Mouse (Mus musculus): ENCODE results near the gene Gna14. TPM values are rescaled to one million over a fixed set of nuclear protein-coding genes. Genes with fewer than 3 reads are reported as not detected.

Gna14 gene
- total and polyA plus RNA-seq, 3 experiments, result not detected

GRCm38 (mm10) chr19:16460292-16460691 is 24.7 kb downstream of the Gna14 start:
- no peak overlapping the region for H3K4me3 ChIP-seq (ENCODE audit: low read depth, low read length)
- TF ChIP-seq GATA2 (IDR thresholded peaks at IDR 0.05; ENCODE audit: borderline replicate concordance, low read depth, low read length) (no peak), GATA1 (IDR thresholded peaks at IDR 0.05; ENCODE audit: borderline replicate concordance, low read length) (no peak), CTCF (IDR thresholded peaks at IDR 0.05; ENCODE audit: low read depth, low read length) (no peak), TAL1 (conservative IDR thresholded peaks at IDR 0.05; ENCODE audit: low read depth, low read length) (no peak), POLR2AphosphoS5 (IDR thresholded peaks at IDR 0.05; ENCODE audit: insufficient replicate concordance, low read depth, low read length) (no peak)
- no peak for ATAC-seq (ENCODE audit: extremely low read depth, insufficient number of reproducible peaks, low FRiP score, poor library complexity, severe bottlenecking)
- H3K27me3 ChIP-seq (ENCODE audit: insufficient read depth, low read length), result no peaks in the 10 kb centered on the region
- H3K9me3 ChIP-seq (replicated peaks), result no peaks in the 10 kb centered on the region
- no peaks in the 10 kb centered on the region for H3K4me1 ChIP-seq (ENCODE audit: insufficient read depth, low read depth, low read length)
- H3K36me3 ChIP-seq (replicated peaks), result no peaks in the 10 kb centered on the region
- DNase-seq (ENCODE audit: low spot score), result no peak

- Histone ChIP-seq H3K27me3 (ENCODE audit: insufficient read depth, low read length) (no peaks in the 10 kb centered on the region), H3K36me3 (replicated peaks) (no peaks in the 10 kb centered on the region), H3K9me3 (replicated peaks) (no peaks in the 10 kb centered on the region), H3K4me1 (ENCODE audit: insufficient read depth, low read depth, low read length) (no peaks in the 10 kb centered on the region), H3K4me3 (ENCODE audit: low read depth, low read length) (no peak overlapping the region)
- ATAC-seq (ENCODE audit: extremely low read depth, insufficient number of reproducible peaks, low FRiP score, poor library complexity, severe bottlenecking) (no peak), DNase-seq (ENCODE audit: low spot score) (no peak)
- TF ChIP-seq CTCF (IDR thresholded peaks at IDR 0.05; ENCODE audit: low read depth, low read length) (no peak), GATA2 (IDR thresholded peaks at IDR 0.05; ENCODE audit: borderline replicate concordance, low read depth, low read length) (no peak), POLR2AphosphoS5 (IDR thresholded peaks at IDR 0.05; ENCODE audit: insufficient replicate concordance, low read depth, low read length) (no peak), GATA1 (IDR thresholded peaks at IDR 0.05; ENCODE audit: borderline replicate concordance, low read length) (no peak), TAL1 (conservative IDR thresholded peaks at IDR 0.05; ENCODE audit: low read depth, low read length) (no peak)
These were observed 25.3 kb downstream of the Gna14 start for GRCm38 (mm10) chr19:16460831-16461230.

- no peak for TF ChIP-seq TAL1 (conservative IDR thresholded peaks at IDR 0.05; ENCODE audit: low read depth, low read length)
- TF ChIP-seq POLR2AphosphoS5 (IDR thresholded peaks at IDR 0.05; ENCODE audit: insufficient replicate concordance, low read depth, low read length), result no peak
- TF ChIP-seq CTCF (IDR thresholded peaks at IDR 0.05; ENCODE audit: low read depth, low read length), result no peak
- no peak for TF ChIP-seq GATA1 (IDR thresholded peaks at IDR 0.05; ENCODE audit: borderline replicate concordance, low read length)
- TF ChIP-seq GATA2 (IDR thresholded peaks at IDR 0.05; ENCODE audit: borderline replicate concordance, low read depth, low read length), result no peak
- no peaks in the 10 kb centered on the region for H3K9me3 ChIP-seq (replicated peaks)
- H3K27me3 ChIP-seq (ENCODE audit: insufficient read depth, low read length), result no peaks in the 10 kb centered on the region
- ATAC-seq (ENCODE audit: extremely low read depth, insufficient number of reproducible peaks, low FRiP score, poor library complexity, severe bottlenecking) (no peak), DNase-seq (ENCODE audit: low spot score) (no peak)
- no peak overlapping the region for H3K4me3 ChIP-seq (ENCODE audit: low read depth, low read length)
- H3K36me3 ChIP-seq (replicated peaks), result no peaks in the 10 kb centered on the region
- H3K4me1 ChIP-seq (ENCODE audit: insufficient read depth, low read depth, low read length), result no peaks in the 10 kb centered on the region
These were observed 26.9 kb downstream of the Gna14 start for GRCm38 (mm10) chr19:16462461-16462860.

- Histone ChIP-seq H3K36me3 (replicated peaks) (no peaks in the 10 kb centered on the region), H3K9me3 (replicated peaks) (no peaks in the 10 kb centered on the region), H3K4me1 (ENCODE audit: insufficient read depth, low read depth, low read length) (no peaks in the 10 kb centered on the region), H3K27me3 (ENCODE audit: insufficient read depth, low read length) (no peaks in the 10 kb centered on the region), H3K4me3 (ENCODE audit: low read depth, low read length) (no peak overlapping the region)
- DNase-seq (ENCODE audit: low spot score) (no peak), ATAC-seq (ENCODE audit: extremely low read depth, insufficient number of reproducible peaks, low FRiP score, poor library complexity, severe bottlenecking) (no peak)
- no peak for TF ChIP-seq POLR2AphosphoS5 (IDR thresholded peaks at IDR 0.05; ENCODE audit: insufficient replicate concordance, low read depth, low read length)
These were observed 29.2 kb downstream of the Gna14 start for GRCm38 (mm10) chr19:16464730-16465129.

GRCm38 (mm10) chr19:16468756-16469374 is 33.3 kb downstream of the Gna14 start:
- Histone ChIP-seq H3K4me1 (ENCODE audit: insufficient read depth, low read depth, low read length) (no peaks in the 10 kb centered on the region), H3K36me3 (replicated peaks) (no peaks in the 10 kb centered on the region), H3K27me3 (ENCODE audit: insufficient read depth, low read length) (no peaks in the 10 kb centered on the region), H3K4me3 (ENCODE audit: low read depth, low read length) (no peak overlapping the region), H3K9me3 (replicated peaks) (no peaks in the 10 kb centered on the region)
- ATAC-seq (ENCODE audit: extremely low read depth, insufficient number of reproducible peaks, low FRiP score, poor library complexity, severe bottlenecking) (no peak), DNase-seq (ENCODE audit: low spot score) (no peak)
- TF ChIP-seq GATA1 (IDR thresholded peaks at IDR 0.05; ENCODE audit: borderline replicate concordance, low read length) (no peak), GATA2 (IDR thresholded peaks at IDR 0.05; ENCODE audit: borderline replicate concordance, low read depth, low read length) (no peak), CTCF (IDR thresholded peaks at IDR 0.05; ENCODE audit: low read depth, low read length) (no peak), POLR2AphosphoS5 (IDR thresholded peaks at IDR 0.05; ENCODE audit: insufficient replicate concordance, low read depth, low read length) (no peak), TAL1 (conservative IDR thresholded peaks at IDR 0.05; ENCODE audit: low read depth, low read length) (no peak)

GRCm38 (mm10) chr19:16472655-16473054 is 37.1 kb downstream of the Gna14 start:
- no peak for DNase-seq (ENCODE audit: low spot score)
- no peaks in the 10 kb centered on the region for H3K27me3 ChIP-seq (ENCODE audit: insufficient read depth, low read length)
- no peaks in the 10 kb centered on the region for H3K9me3 ChIP-seq (replicated peaks)
- no peaks in the 10 kb centered on the region for H3K4me1 ChIP-seq (ENCODE audit: insufficient read depth, low read depth, low read length)
- H3K36me3 ChIP-seq (replicated peaks), result no peaks in the 10 kb centered on the region
- no peak overlapping the region for H3K4me3 ChIP-seq (ENCODE audit: low read depth, low read length)
- ATAC-seq (ENCODE audit: extremely low read depth, insufficient number of reproducible peaks, low FRiP score, poor library complexity, severe bottlenecking), result no peak
- no peak for TF ChIP-seq POLR2AphosphoS5 (IDR thresholded peaks at IDR 0.05; ENCODE audit: insufficient replicate concordance, low read depth, low read length)
- TF ChIP-seq GATA2 (IDR thresholded peaks at IDR 0.05; ENCODE audit: borderline replicate concordance, low read depth, low read length), result no peak
- no peak for TF ChIP-seq CTCF (IDR thresholded peaks at IDR 0.05; ENCODE audit: low read depth, low read length)
- no peak for TF ChIP-seq GATA1 (IDR thresholded peaks at IDR 0.05; ENCODE audit: borderline replicate concordance, low read length)
- TF ChIP-seq TAL1 (conservative IDR thresholded peaks at IDR 0.05; ENCODE audit: low read depth, low read length), result no peak

Data from G1E (cell line).